Mouse (Mus musculus) hindbrain, embryonic 11.5 days (tissue): ENCODE measurements around the gene Grrp1. TPM values are rescaled to one million over a fixed set of nuclear protein-coding genes. Genes with fewer than 3 reads are reported as not detected.
A peak's percentile ranks its signal among the peaks of the same experiment; 100 is the strongest.
"Not testable (repeated sequence)": the region's sequence is repeated elsewhere in the genome, so short reads cannot be mapped to it uniquely, and the experiment has no call there.

Source experiments
- ATAC-seq: fragments of 200-750 bp; cut with Nextera tagmentation; 2 replicates; pipeline ENCODE4 v1.8.0; 2017; ENCODE audit warnings: mild to moderate bottlenecking, moderate TSS enrichment, moderate library complexity; ENCODE audit not compliant: low FRiP score
- DNase-seq: peaks from one replicate; pipeline ENCODE4 v3.0.0-alpha.2; 2015; ENCODE audit warnings: low spot score
- H3K27ac ChIP-seq: fragments of 300-500 bp; sonication (generic); 2 replicates; pipeline ENCODE4 v1.5.1; 2014; ENCODE audit warnings: mild to moderate bottlenecking, low read depth, low read length
- H3K27me3 ChIP-seq: fragments of 300-500 bp; sonication (generic); 2 replicates; pipeline ENCODE4 v1.6.1; 2014; ENCODE audit warnings: mild to moderate bottlenecking, low read length, moderate library complexity, mixed read lengths; ENCODE audit not compliant: control insufficient read depth, insufficient read depth
- H3K36me3 ChIP-seq: fragments of 300-500 bp; sonication (generic); 2 replicates; pipeline ENCODE4 v1.6.1; 2014; ENCODE audit warnings: mild to moderate bottlenecking, low read length, moderate library complexity, mixed read lengths; ENCODE audit not compliant: control insufficient read depth, insufficient read depth
- H3K4me1 ChIP-seq: fragments of 300-500 bp; sonication (generic); replicated peaks from 2 replicates; pipeline ENCODE4 v1.6.1; 2014; ENCODE audit warnings: low read length, mixed read lengths; ENCODE audit not compliant: control insufficient read depth, insufficient read depth
- H3K4me2 ChIP-seq: fragments of 300-500 bp; sonication (generic); replicated peaks from 2 replicates; pipeline ENCODE4 v1.6.1; 2014; ENCODE audit warnings: mild to moderate bottlenecking, low read depth, low read length
- H3K4me3 ChIP-seq: fragments of 300-500 bp; sonication (generic); 2 replicates; pipeline ENCODE4 v1.5.1; 2014; ENCODE audit warnings: low read depth, low read length
- H3K9ac ChIP-seq: fragments of 300-500 bp; sonication (generic); 2 replicates; pipeline ENCODE4 v1.6.1; 2014; ENCODE audit warnings: low read depth, low read length
- H3K9me3 ChIP-seq: fragments of 300-500 bp; sonication (generic); 2 replicates; pipeline ENCODE4 v1.6.1; 2016; ENCODE audit warnings: low read length; ENCODE audit not compliant: control insufficient read depth
- WGBS: fragments of 180-500 bp; shearing (Covaris S2); extraction: QIAGEN DNeasy Blood & Tissue Kit; methylation state at CpG from one replicate; pipeline ENCODE4 v1.1.7; 2014; 5-methylcytosine and 5-hydroxymethylcytosine counted together
- polyA plus RNA-seq: library from polyadenylated mRNA; unstranded; fragments of >200 nt; fragmentation: Nextera tagmentation; extraction: Ambion mirVana; gene quantifications from 2 replicates; pipeline ENCODE4 v1.2.1, GENCODE M21; 2014

Grrp1 gene
- polyA plus RNA-seq, 1 experiment from 2014 or later, result 5.1 TPM

- Histone ChIP-seq H3K27me3 (no peaks in the 10 kb centered on the region), H3K4me2 (no peak overlapping the region), H3K4me1 (no peaks in the 10 kb centered on the region), H3K9ac (no peak overlapping the region), H3K9me3 (no peaks in the 10 kb centered on the region), H3K27ac (no peak overlapping the region), H3K4me3 (no peak overlapping the region), H3K36me3 (peaks cover 5% of the 10 kb centered on the region; the same call in 1 of the 2 replicates)
- 9% methylated on average over 14 of the region's 14 CpGs for WGBS
- DNase-seq (peak; percentile 22), ATAC-seq (no peak)
Observed at GRCm38 (mm10) chr4:134273417-134274345, 19.8 kb upstream of the Grrp1 start.

- Histone ChIP-seq H3K27me3 (no peaks in the 10 kb centered on the region), H3K9me3 (no peaks in the 10 kb centered on the region), H3K36me3 (peaks cover 3% of the 10 kb centered on the region; the same call in 1 of the 2 replicates), H3K4me2 (no peak overlapping the region), H3K4me1 (no peaks in the 10 kb centered on the region), H3K4me3 (no peak overlapping the region), H3K9ac (no peak overlapping the region), H3K27ac (no peak overlapping the region)
- WGBS, result 37% methylated on average over 12 of the region's 13 CpGs
- ATAC-seq (no peak), DNase-seq (no peak)
Observed at GRCm38 (mm10) chr4:134272731-134273416, 19.0 kb upstream of the Grrp1 start.

- H3K4me1 ChIP-seq, result no peaks in the 10 kb centered on the region
- WGBS, result 90% methylated on average over 7 of the region's 7 CpGs
- no peak for ATAC-seq
- no peak overlapping the region for H3K27ac ChIP-seq
- no peaks in the 10 kb centered on the region for H3K27me3 ChIP-seq
- DNase-seq, result no peak
- H3K4me3 ChIP-seq, result no peak overlapping the region
- H3K9me3 ChIP-seq, result no peaks in the 10 kb centered on the region
- no peak overlapping the region for H3K4me2 ChIP-seq
- peaks cover under 1% of the 10 kb centered on the region; the same call in 1 of the 2 replicates for H3K36me3 ChIP-seq
- H3K9ac ChIP-seq, result no peak overlapping the region
Observed at GRCm38 (mm10) chr4:134271979-134272378, 18.1 kb upstream of the Grrp1 start.

GRCm38 (mm10) chr4:134269622-134270021 lies 15.7 kb upstream of the Grrp1 start:
- H3K36me3 ChIP-seq, H3K4me3 ChIP-seq, ATAC-seq, DNase-seq, H3K9me3 ChIP-seq, H3K4me1 ChIP-seq, H3K9ac ChIP-seq, H3K4me2 ChIP-seq, H3K27ac ChIP-seq, H3K27me3 ChIP-seq: not testable (repeated sequence)

- H3K4me2 ChIP-seq, result no peak overlapping the region
Observed at GRCm38 (mm10) chr4:134268102-134268655, 14.3 kb upstream of the Grrp1 start.

GRCm38 (mm10) chr4:134265860-134266585 lies 12.1 kb upstream of the Grrp1 start:
- 60% methylated on average over 9 of the region's 9 CpGs for WGBS
- Histone ChIP-seq H3K4me1 (no peaks in the 10 kb centered on the region), H3K36me3 (no peaks in the 10 kb centered on the region), H3K27ac (no peak overlapping the region), H3K4me2 (no peak overlapping the region), H3K27me3 (no peaks in the 10 kb centered on the region), H3K9me3 (no peaks in the 10 kb centered on the region), H3K9ac (no peak overlapping the region), H3K4me3 (no peak overlapping the region)
- ATAC-seq, result no peak
- DNase-seq, result no peak

More at GRCm38 (mm10) chr4:134268102-134268655, 14.3 kb upstream of the Grrp1 start:
- H3K4me1 ChIP-seq, result no peaks in the 10 kb centered on the region
- no peaks in the 10 kb centered on the region for H3K9me3 ChIP-seq
- no peak overlapping the region for H3K9ac ChIP-seq
- H3K4me3 ChIP-seq, result no peak overlapping the region
- H3K27ac ChIP-seq, result no peak overlapping the region
- DNase-seq (no peak), ATAC-seq (no peak)
- H3K27me3 ChIP-seq, result no peaks in the 10 kb centered on the region
- no peaks in the 10 kb centered on the region for H3K36me3 ChIP-seq
- 86% methylated on average over 19 of the region's 19 CpGs for WGBS

GRCm38 (mm10) chr4:134263191-134263590 lies 9.3 kb upstream of the Grrp1 start:
- 33% methylated on average over 6 of the region's 6 CpGs for WGBS
- Histone ChIP-seq H3K4me1 (no peaks in the 10 kb centered on the region), H3K27me3 (no peaks in the 10 kb centered on the region), H3K4me2 (no peak overlapping the region), H3K27ac (no peak overlapping the region), H3K9me3 (no peaks in the 10 kb centered on the region), H3K9ac (no peak overlapping the region), H3K4me3 (no peak overlapping the region), H3K36me3 (no peaks in the 10 kb centered on the region)
- ATAC-seq (no peak), DNase-seq (peak; percentile 66)

- DNase-seq (no peak), ATAC-seq (no peak)
- no peak overlapping the region for H3K27ac ChIP-seq
- WGBS, result 74% methylated on average over 11 of the region's 11 CpGs
- no peak overlapping the region for H3K9ac ChIP-seq
- no peak overlapping the region for H3K4me3 ChIP-seq
- no peaks in the 10 kb centered on the region for H3K36me3 ChIP-seq
- peaks cover 6% of the 10 kb centered on the region for H3K27me3 ChIP-seq
- no peaks in the 10 kb centered on the region for H3K9me3 ChIP-seq
- peaks cover 26% of the 10 kb centered on the region for H3K4me1 ChIP-seq
- H3K4me2 ChIP-seq, result no peak overlapping the region
Observed at GRCm38 (mm10) chr4:134258354-134258753, 4.4 kb upstream of the Grrp1 start.
